Mouse (Mus musculus): ENCODE measurements around the gene Ski.

- no peak for TF ChIP-seq POLR2A (IDR thresholded peaks at IDR 0.05; ENCODE audit: borderline replicate concordance, extremely low read depth, insufficient read depth, insufficient read length, poor library complexity, severe bottlenecking)
- TF ChIP-seq CTCF (IDR thresholded peaks at IDR 0.05; ENCODE audit: borderline replicate concordance, extremely low read depth, insufficient read depth, insufficient read length) = no peak
Observed at GRCm38 (mm10) chr4:155158543-155158917, 63.9 kb downstream of the Ski start.
